Mouse (Mus musculus) neural tube, embryonic 12.5 days (tissue): ENCODE results near the gene Prps1. TPM values are rescaled to one million over a fixed set of nuclear protein-coding genes. Genes with fewer than 3 reads are reported as not detected.
"Not testable (repeated sequence)": the region's sequence is repeated elsewhere in the genome, so short reads cannot be mapped to it uniquely, and the experiment has no call there.

ENCODE experiments used
- ATAC-seq: fragments of 200-750 bp; cut with Nextera tagmentation; 2 replicates; pipeline ENCODE4 v1.8.0; 2017; ENCODE audit warnings: low read depth, mild to moderate bottlenecking, moderate TSS enrichment, moderate library complexity; ENCODE audit not compliant: low FRiP score
- H3K27ac ChIP-seq: fragments of 300-500 bp; sonication (generic); 2 replicates; pipeline ENCODE4 v1.5.1; 2016
- H3K27me3 ChIP-seq: fragments of 300-500 bp; sonication (generic); replicated peaks from 2 replicates; pipeline ENCODE4 v1.6.1; 2016; ENCODE audit warnings: mild to moderate bottlenecking
- H3K36me3 ChIP-seq: fragments of 300-500 bp; sonication (generic); 2 replicates; pipeline ENCODE4 v1.6.1; 2016; ENCODE audit warnings: mild to moderate bottlenecking
- H3K4me1 ChIP-seq: fragments of 300-500 bp; sonication (generic); 2 replicates; pipeline ENCODE4 v1.6.1; 2016
- H3K4me2 ChIP-seq: fragments of 300-500 bp; sonication (generic); replicated peaks from 2 replicates; pipeline ENCODE4 v1.6.1; 2016; ENCODE audit warnings: mild to moderate bottlenecking
- H3K4me3 ChIP-seq: fragments of 300-500 bp; sonication (generic); 2 replicates; pipeline ENCODE4 v1.5.1; 2016
- H3K9ac ChIP-seq: fragments of 300-500 bp; sonication (generic); 2 replicates; pipeline ENCODE4 v1.6.1; 2016; ENCODE audit warnings: mild to moderate bottlenecking
- H3K9me3 ChIP-seq: fragments of 300-500 bp; sonication (generic); 2 replicates; pipeline ENCODE4 v1.6.1; 2016; ENCODE audit warnings: mild to moderate bottlenecking
- WGBS: fragments of 180-500 bp; shearing (Covaris S2); methylation state at CpG from one replicate; pipeline ENCODE4 v1.1.7; 2016; 5-methylcytosine and 5-hydroxymethylcytosine counted together
- polyA plus RNA-seq: library from polyadenylated mRNA; unstranded; fragments of >200 nt; fragmentation: Nextera tagmentation; extraction: Ambion mirVana; gene quantifications from 2 replicates; pipeline ENCODE4 v1.2.1, GENCODE M21; 2016

Gene Prps1
- polyA plus RNA-seq, 1 experiment from 2014 or later: 69.5 TPM

- ATAC-seq: no peak
- H3K36me3 ChIP-seq: no peaks in the 10 kb centered on the region
- no peak overlapping the region for H3K4me2 ChIP-seq
- no peaks in the 10 kb centered on the region for H3K4me1 ChIP-seq
- no peaks in the 10 kb centered on the region for H3K9me3 ChIP-seq
- no peak overlapping the region for H3K4me3 ChIP-seq
- H3K9ac ChIP-seq: no peak overlapping the region
- WGBS: 54% methylated on average over 15 of the region's 15 CpGs
- H3K27me3 ChIP-seq: peaks cover 2% of the 10 kb centered on the region; the same call in 1 of the 2 replicates
- no peak overlapping the region for H3K27ac ChIP-seq
Measured at GRCm38 (mm10) chrX:140505497-140506238, 49.3 kb downstream of the Prps1 start.

DNA sequence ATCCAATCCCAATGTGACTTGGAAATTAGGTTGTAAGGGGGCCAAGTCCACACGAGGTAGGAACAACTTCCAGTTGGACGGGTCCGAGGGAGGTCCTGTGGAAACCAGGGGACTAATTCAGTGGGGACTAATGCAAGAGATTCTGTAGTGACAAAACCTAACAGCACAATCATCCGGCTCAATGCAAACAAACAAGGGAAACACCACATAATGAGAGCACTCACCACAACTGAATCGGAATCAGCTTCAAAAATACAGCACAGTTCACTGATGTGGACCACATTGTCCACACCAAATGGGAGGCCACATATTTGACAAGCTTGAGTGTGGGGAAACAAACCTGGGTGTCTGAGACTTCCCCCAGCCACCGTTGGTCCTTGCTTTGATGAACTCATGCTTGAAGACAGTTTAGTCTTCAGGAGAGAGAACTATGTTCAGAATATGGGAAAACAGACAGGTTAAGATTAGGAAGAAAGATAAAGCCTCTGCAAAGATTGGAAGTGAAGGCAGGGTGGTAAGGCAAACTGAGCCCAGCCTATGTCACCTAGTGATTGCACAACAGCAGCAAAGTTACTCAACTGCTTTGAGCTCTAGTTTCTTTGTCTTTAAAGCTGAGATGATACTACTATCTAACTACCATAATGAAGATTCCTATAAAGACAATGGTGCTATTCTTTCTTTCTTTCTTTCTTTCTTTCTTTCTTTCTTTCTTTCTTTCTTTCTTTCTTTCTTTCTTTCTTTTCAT lies 50.2 kb downstream of the Prps1 start:
- Histone ChIP-seq H3K27me3 (peaks cover 9% of the 10 kb centered on the region; the same call in 1 of the 2 replicates), H3K9ac (no peak overlapping the region), H3K4me3 (no peak overlapping the region), H3K27ac (no peak overlapping the region), H3K36me3 (no peaks in the 10 kb centered on the region), H3K4me2 (no peak overlapping the region), H3K9me3 (no peaks in the 10 kb centered on the region), H3K4me1 (0 out of 2 replicates have a peak, but pooled peaks cover 4% of the 10 kb centered on the region)
- 82% methylated on average over 6 of the region's 6 CpGs for WGBS
- no peak for ATAC-seq

- Histone ChIP-seq H3K36me3 (no peaks in the 10 kb centered on the region), H3K4me1 (0 out of 2 replicates have a peak, but pooled peaks cover 9% of the 10 kb centered on the region), H3K4me3 (no peak overlapping the region), H3K9me3 (no peaks in the 10 kb centered on the region), H3K4me2 (no peak overlapping the region), H3K9ac (no peak overlapping the region), H3K27me3 (peaks cover 14% of the 10 kb centered on the region; the same call in 1 of the 2 replicates), H3K27ac (no peak overlapping the region)
- no peak for ATAC-seq
- 77% methylated on average over 1 of the region's 1 CpGs for WGBS
Measured at GRCm38 (mm10) chrX:140507377-140507776, 51.0 kb downstream of the Prps1 start.

DNA sequence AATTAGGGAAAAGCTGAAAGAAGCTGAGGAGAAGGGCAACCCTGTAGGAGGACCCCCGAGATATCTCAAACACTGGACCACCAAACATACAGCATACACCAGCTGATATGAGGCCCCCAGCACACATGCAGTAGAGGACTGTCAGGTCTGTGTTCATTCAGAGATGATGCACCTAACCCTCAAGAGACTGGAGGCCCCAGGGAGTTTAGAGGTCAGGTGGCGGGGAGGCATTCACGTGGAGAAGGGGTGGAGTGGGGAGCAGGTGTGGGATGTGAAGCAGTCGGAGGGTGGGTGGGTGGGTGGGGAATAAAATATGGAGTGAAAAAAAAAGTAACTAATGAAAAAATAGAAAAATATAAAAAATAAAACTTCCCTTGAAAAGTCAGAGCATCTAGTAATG lies 52.4 kb downstream of the Prps1 start:
- H3K27me3 ChIP-seq: peaks cover 14% of the 10 kb centered on the region; the same call in 1 of the 2 replicates
- WGBS: 80% methylated on average over 4 of the region's 4 CpGs
- H3K4me1 ChIP-seq: not testable (repeated sequence)

GRCm38 (mm10) chrX:140509817-140510216 lies 53.4 kb downstream of the Prps1 start:
- Histone ChIP-seq H3K36me3 (no peaks in the 10 kb centered on the region), H3K4me2 (no peak overlapping the region), H3K4me3 (no peak overlapping the region), H3K27ac (no peak overlapping the region), H3K4me1 (0 out of 2 replicates have a peak, but pooled peaks cover 9% of the 10 kb centered on the region), H3K27me3 (0 out of 2 replicates have a peak, but pooled peaks cover 14% of the 10 kb centered on the region), H3K9me3 (no peaks in the 10 kb centered on the region), H3K9ac (no peak overlapping the region)
- WGBS: 70% methylated on average over 6 of the region's 6 CpGs
- no peak for ATAC-seq

More for the DNA sequence above, 52.4 kb downstream of the Prps1 start:
- H3K4me2 ChIP-seq, H3K9ac ChIP-seq, H3K36me3 ChIP-seq, H3K4me3 ChIP-seq, H3K9me3 ChIP-seq, ATAC-seq, H3K27ac ChIP-seq: not testable (repeated sequence)

- no peaks in the 10 kb centered on the region for H3K9me3 ChIP-seq
- 32% methylated on average over 24 of the region's 24 CpGs for WGBS
- no peak overlapping the region for H3K27ac ChIP-seq
- 0 out of 2 replicates have a peak, but pooled peaks have one; percentile 33 for ATAC-seq
- no peaks in the 10 kb centered on the region for H3K36me3 ChIP-seq
- H3K9ac ChIP-seq: no peak overlapping the region
- H3K27me3 ChIP-seq: 0 out of 2 replicates have a peak, but pooled peaks cover 14% of the 10 kb centered on the region
- H3K4me1 ChIP-seq: 0 out of 2 replicates have a peak, but pooled peaks cover 9% of the 10 kb centered on the region
- H3K4me3 ChIP-seq: no peak overlapping the region
- H3K4me2 ChIP-seq: peak overlapping the region; percentile 45
Measured at GRCm38 (mm10) chrX:140510696-140511429, 54.5 kb downstream of the Prps1 start.

- no peak overlapping the region for H3K9ac ChIP-seq
- H3K4me3 ChIP-seq: no peak overlapping the region
- H3K27ac ChIP-seq: no peak overlapping the region
- H3K27me3 ChIP-seq: 0 out of 2 replicates have a peak, but pooled peaks cover 14% of the 10 kb centered on the region
- WGBS: 46% methylated on average over 7 of the region's 7 CpGs
- no peak for ATAC-seq
- no peak overlapping the region for H3K4me2 ChIP-seq
- H3K36me3 ChIP-seq: no peaks in the 10 kb centered on the region
- H3K9me3 ChIP-seq: no peaks in the 10 kb centered on the region
- 0 out of 2 replicates have a peak, but pooled peaks cover 9% of the 10 kb centered on the region for H3K4me1 ChIP-seq
Measured at GRCm38 (mm10) chrX:140511687-140512651, 55.6 kb downstream of the Prps1 start.

GRCm38 (mm10) chrX:140513379-140513778 lies 57.0 kb downstream of the Prps1 start:
- 0 out of 2 replicates have a peak, but pooled peaks cover 9% of the 10 kb centered on the region for H3K4me1 ChIP-seq
- H3K9me3 ChIP-seq: no peaks in the 10 kb centered on the region
- no peak for ATAC-seq
- no peak overlapping the region for H3K4me2 ChIP-seq
- no peak overlapping the region for H3K9ac ChIP-seq
- no peak overlapping the region for H3K4me3 ChIP-seq
- H3K27ac ChIP-seq: no peak overlapping the region
- no peaks in the 10 kb centered on the region for H3K36me3 ChIP-seq
- WGBS: 80% methylated on average over 2 of the region's 2 CpGs
- H3K27me3 ChIP-seq: 0 out of 2 replicates have a peak, but pooled peaks cover 14% of the 10 kb centered on the region

DNA sequence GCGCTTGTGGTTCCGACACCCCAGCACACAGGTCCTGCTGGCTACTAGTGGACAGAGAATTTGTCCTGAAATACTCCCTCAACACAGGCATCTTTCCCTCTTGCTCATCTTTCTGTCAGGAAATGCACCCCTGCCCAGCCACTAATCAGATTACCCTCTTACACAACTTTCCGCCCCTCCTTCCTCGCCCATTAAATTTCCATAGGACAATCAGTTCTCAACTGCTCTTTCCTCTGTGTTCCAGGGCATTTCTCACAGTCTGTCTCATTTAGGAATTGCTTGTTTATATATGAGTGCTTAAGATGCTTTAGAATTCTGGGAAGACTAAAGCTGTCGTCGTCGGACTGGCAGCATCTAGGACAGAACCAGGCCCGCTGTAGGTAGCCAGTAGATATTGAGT lies 61.9 kb downstream of the Prps1 start:
- H3K4me2 ChIP-seq: no peak overlapping the region
- no peak for ATAC-seq
- no peak overlapping the region for H3K27ac ChIP-seq
- H3K9ac ChIP-seq: no peak overlapping the region
- 92% methylated on average over 8 of the region's 8 CpGs for WGBS
- H3K36me3 ChIP-seq: no peaks in the 10 kb centered on the region
- H3K4me3 ChIP-seq: no peak overlapping the region
- H3K9me3 ChIP-seq: no peaks in the 10 kb centered on the region
- H3K27me3 ChIP-seq: no peaks in the 10 kb centered on the region
- H3K4me1 ChIP-seq: no peaks in the 10 kb centered on the region

- H3K9me3 ChIP-seq: no peaks in the 10 kb centered on the region
- no peak overlapping the region for H3K9ac ChIP-seq
- peak overlapping the region; percentile 51 for H3K4me2 ChIP-seq
- ATAC-seq: peak; percentile 91
- H3K4me3 ChIP-seq: no peak overlapping the region
- H3K4me1 ChIP-seq: no peaks in the 10 kb centered on the region
- 26% methylated on average over 25 of the region's 25 CpGs for WGBS
- H3K27me3 ChIP-seq: no peaks in the 10 kb centered on the region
- no peak overlapping the region for H3K27ac ChIP-seq
- no peaks in the 10 kb centered on the region for H3K36me3 ChIP-seq
Measured at GRCm38 (mm10) chrX:140520146-140521102, 64.0 kb downstream of the Prps1 start.
